Mouse (Mus musculus) monocyte, adult 2 months (primary cell): ENCODE data around the gene Zfp952.
"Not testable (repeated sequence)": the region's sequence is repeated elsewhere in the genome, so short reads cannot be mapped to it uniquely, and the experiment has no call there.

Experiments
- DNase-seq, 2 experiments: peaks; one replicate each; pipeline ENCODE4 v3.0.0; 2022; ENCODE audit warnings: low spot score in 2 of 2, low read depth in 1 of 2

Zfp952 gene

GRCm38 (mm10) chr17:32992699-32993474, at the start of gene Zfp952:
TSS of gene Zfp952 (plus strand) at chr17:32993129.
- DNase-seq = peak; percentile 19 to 43

GRCm38 (mm10) chr17:32943661-32944060, 49.3 kb upstream of the Zfp952 start:
- DNase-seq = no peak

DNA sequence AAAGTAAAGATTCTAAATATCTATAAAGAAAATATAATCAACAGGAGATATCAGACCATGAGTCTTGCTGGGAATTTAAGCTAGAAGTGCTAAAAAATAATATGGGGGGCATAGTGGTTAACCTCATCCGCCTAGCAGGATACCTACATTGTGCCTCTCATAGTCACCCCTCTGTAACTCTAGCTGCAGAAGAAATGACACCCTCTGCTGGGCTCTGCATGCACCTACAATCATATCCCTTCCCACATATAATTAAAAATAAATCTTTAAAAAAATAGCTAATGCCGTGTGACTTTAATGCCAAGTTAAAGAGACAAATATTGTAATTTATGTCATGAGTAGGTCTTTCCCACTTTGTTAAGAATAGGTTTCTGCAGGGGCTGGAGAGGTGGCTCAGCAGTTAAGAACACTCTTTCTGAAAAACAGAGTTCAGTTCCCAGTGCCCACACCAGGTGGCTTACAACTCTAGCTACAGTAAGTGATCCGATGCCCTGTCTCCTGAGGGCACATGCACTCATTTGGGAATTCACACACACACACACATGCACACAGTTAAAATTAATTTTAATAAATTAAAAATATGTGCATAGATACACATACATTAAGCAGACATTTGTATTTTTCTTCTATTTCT, 48.4 kb upstream of the Zfp952 start:
- no peak for DNase-seq

DNA sequence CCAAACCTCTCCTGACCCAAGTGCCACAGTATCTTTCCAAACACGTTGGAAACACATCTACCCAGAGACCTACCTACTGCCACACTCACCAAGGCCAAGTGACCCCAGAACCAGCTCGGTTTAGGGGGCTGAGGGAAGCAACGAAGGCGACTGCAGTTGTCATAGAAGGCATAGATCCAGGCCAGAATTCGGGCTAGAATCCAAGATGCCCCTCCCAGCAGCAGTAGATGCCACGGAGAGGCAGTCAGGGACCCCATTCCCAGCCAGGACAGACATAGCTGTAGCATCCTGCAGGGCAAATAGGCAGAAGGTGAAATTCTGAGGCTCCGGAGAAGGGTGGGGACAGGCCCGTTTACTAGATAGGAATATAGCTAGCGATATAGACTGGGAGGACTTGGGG, 46.2 kb upstream of the Zfp952 start:
- no peak for DNase-seq

DNA sequence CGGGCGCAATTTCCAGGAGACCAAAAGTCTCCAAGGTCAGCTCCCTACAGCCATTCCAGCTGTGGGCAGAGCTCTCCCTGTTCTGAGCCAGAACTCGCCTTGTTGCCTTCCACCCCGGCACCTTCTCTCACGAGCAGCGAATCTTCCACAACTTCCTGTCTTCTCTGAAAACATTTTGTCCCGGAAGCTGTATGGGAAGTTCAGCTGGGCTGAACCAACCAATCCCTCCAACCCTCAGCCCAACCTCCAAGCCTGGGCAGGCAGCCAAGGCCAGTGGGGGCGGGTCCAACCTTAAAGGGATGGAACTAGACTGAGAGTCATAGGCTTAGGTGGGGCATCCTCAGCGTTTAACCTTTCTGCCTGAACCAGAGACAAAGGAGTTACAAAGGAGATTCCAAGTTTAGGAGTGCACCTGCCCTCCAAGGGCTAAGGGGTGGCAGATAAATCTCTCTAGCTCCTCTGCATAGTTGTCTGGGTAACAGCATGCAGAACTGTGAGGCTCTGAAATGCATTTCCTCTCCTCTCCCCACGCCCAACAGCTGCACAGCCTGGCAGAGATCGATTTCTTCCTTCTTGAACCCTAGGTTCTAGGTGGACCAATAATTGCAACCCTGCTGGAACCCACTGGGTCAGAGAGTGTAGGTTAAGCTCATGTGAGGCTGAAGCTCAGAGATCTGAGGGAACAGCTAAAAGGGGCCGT, 45.6 kb upstream of the Zfp952 start, which contains the start of gene Cyp4f13:
Cyp4f13 (minus strand) TSS at position 188 of the 700 bp plus-strand sequence.
- peak; percentile 93 to 95 for DNase-seq

GRCm38 (mm10) chr17:32950136-32950535, 42.8 kb upstream of the Zfp952 start:
- no peak for DNase-seq

DNA sequence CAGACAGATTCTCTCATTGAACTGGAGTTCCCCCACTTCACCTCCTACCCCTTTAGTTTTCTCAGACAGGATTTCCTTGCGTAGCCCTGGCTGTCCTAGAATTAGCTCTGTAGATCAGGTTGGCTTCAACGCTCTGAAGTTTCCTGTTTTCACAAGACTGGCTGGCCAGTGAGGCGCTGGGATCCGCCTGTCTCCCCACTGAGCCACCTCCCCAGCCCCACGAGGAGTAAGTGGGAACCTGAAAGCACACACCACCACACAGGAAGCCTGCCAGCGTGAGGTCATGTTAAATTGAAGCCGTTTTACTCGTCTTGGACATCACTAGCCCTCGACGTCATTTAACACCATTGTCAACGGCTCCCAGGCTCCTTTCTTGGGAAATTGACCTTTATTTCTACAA, 41.9 kb upstream of the Zfp952 start:
- no peak for DNase-seq

DNA sequence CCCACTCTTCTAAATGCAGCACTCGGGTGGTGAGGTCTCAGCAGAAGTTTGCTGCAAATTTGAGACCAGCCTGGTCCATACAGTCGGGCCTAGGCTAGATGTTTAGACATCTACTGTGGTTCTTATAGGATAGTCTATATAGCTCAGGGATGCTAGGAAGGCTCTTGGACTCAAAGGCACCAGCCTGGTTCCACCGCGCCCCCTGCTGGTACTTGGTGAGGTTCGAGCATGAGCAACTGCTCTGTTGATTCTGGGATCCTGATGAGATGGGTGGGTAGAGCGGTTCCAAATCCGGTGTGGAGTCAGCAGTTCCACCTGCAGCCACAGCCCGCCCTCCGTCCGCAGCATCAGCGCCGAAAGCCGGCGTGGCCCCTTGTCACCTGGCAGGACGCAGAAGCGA, 41.5 kb upstream of the Zfp952 start:
- peak; percentile 34 to 63 for DNase-seq

DNA sequence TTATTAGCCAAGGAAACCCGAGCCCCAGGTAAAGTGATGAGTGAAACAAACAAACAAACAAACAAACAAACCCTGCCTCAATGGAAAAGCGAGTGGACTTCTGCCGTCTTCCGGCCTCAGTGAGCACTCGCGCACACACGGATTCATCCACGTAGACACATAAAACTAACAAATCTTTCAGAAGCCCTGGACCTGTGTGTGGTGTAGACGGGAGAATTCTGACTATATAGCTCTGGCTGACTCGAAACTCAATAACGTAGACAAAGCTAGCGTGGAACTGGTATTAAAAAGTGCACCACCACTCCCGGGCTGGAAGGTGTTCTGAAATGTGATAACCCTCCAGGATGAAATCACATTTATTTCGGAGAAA, 27.7 kb upstream of the Zfp952 start:
- no peak for DNase-seq

DNA sequence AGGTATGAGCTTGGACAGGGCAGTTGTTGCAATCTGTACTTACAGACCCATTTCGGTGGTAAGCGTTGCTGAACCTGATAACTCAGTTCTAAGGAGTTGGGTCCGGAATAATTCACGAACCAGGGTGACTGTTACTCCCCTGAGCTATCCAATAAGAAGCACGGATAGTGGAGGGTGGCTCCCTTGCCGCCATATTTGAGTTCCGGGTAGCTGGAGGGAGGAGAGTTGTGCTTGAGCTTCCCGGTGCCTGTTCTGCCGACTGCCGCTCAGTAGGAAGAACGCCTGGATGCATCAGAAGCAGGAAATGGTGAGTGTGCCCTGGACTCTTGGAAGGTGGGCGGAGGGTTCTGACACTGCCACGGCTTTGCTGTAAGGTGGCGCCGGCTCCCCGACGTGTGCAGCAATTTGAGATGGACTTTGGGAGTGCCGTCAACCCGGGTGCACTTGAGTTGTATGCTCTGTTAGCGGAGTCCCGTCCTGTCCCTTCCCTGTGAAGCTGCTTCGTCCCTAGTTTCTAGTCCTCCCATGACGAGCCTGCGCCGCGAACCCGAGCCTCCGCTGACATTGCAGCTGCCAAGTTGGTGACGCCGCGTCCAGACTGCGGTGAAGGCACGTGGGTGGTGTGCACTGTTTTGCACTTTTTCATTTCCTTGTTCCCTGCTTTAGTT, 27.2 kb upstream of the Zfp952 start, which contains the start of gene Zfp472:
Zfp472 (plus strand) TSS at position 192 of the 668 bp plus-strand sequence.
- DNase-seq = peak; percentile 78

- no peak for DNase-seq
Measured at GRCm38 (mm10) chr17:32981361-32981760, 11.6 kb upstream of the Zfp952 start.

DNA sequence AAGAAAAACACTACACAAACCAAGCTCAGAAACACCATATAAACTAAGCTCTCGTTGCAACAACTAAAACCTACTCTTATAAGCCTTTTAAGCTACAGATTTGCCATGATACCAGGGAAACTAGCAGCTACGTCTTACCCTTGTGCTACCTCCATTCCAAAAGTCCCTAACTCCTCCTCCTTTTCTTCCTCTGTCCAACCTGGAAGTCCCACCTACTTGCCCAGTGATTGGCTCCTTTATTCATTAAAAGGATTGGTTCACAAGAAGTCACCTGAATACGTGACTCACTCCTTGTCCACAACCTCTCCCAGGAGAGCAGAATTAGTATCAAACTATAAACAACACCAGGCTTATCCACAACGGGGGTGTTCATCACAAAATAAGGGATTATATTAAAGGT, 6.6 kb upstream of the Zfp952 start:
- DNase-seq = no peak

DNA sequence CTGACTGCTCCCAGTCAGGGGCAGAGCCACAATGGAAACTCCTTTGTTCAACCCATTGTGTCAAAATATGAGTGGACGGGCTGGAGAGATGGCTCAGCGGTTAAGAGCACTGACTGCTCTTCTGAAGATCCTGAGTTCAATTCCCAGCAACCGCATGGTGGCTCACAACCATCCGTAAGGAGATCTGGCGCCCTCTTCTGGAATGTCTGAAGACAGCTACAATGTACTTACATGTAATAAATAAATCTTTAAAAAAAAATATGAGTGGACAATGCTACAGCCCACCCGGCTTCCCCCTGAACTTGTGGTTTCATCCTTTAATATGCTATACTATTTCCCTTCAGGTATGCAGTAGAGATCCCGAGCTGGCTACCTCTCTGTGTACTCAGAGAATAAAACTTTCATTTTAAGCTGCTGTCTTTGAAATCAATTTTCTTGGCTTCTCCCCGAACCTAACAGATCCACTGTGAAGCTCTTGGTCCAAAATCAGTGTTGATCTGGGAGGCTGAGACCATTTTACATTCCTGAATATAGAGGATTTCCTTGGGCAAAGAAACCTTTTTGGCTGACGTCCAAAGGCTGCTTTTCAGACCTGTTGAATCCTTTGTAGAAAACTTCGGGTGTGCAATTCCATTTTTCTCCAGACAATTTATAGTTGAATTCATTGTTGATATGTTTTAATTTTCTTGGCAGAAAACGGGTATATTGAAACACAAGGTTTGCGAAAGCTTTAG, 797 bp upstream of the Zfp952 start:
- DNase-seq = peak in 1 of 2 experiments; percentile 13

DNA sequence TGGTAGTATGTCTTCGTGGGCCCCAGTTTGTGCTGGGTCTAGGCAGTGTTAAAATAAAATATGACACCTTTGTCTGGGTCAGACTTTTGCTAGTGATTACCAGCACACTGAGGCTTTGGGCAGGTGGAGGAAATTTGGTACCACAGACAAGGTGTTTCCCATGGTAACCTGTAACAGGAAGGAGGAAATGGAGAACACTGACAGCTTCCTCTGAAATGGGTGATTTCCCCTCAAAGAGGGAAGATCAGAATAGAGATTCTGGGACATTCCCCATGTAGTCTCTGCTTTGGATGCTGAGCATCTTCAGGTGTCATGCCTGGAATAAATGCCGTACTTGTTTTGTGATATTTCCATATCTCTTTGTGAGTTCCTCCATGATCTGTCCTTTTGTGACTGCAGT, 5.6 kb downstream of the Zfp952 start:
- DNase-seq = no peak

DNA sequence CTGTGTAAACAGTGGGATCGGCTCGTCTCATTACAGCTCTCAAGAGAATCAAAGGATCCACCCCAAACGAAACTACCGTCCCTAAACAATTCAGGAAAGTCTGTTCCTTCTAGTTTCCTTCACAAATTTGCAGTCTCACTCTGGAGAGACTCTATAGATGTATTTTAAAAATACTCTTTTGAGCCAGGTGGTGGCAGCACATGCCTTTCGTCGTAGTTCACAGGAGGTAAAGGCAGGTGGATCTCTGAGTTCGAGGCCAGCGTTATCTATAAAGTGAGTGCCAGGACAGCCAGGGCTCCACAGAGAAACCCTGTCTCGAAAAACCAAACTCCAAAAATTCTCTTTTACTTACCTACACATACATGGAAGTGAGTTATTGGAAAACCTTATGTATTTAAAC, 15.4 kb downstream of the Zfp952 start:
- DNase-seq = no peak

DNA sequence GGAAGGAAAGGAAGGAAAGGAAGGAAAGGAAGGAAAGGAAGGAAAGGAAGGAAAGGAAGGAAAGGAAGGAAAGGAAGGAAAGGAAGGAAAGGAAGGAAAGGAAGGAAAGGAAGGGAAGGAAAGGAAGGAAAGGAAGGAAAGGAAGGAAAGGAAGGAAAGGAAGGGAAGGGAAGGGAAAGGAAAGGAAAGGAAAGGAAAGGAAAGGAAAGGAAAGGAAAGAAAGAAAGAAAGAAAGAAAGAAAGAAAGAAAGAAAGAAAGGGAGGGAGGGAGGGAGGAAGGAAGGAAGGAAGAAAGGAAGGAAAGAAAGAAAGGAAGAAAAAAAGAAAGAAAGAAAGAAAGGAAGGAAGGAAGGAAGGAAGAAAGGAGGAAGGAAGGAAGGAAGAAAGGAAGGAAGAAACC, 27.5 kb downstream of the Zfp952 start:
- DNase-seq = not testable (repeated sequence)

DNA sequence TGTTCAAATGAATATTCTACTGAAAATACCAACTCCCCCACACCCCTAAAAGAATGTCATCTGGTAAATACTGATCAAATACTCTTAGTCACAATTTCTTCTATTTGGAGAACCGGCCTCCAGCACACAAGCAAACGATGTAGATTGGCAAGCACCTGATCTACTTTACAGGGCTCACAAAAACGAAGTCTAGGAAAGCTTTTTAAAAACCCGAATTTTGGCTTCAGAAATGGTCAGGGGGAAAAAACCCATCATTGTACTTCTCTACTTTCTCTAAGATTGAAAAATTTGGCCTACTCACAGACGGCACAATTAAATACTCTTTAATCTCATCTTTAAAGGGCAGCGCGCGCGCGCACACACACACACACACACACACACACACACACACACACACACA, 39.4 kb downstream of the Zfp952 start:
- no peak for DNase-seq

- DNase-seq = peak; percentile 10 to 41
Measured at GRCm38 (mm10) chr17:33032900-33033891, 40.3 kb downstream of the Zfp952 start, which contains the start of gene Zfp763. TSS of gene Zfp763 (minus strand) at chr17:33033402.
